Mouse (Mus musculus): ENCODE data around the gene Prok1.

Prok1 gene

DNA sequence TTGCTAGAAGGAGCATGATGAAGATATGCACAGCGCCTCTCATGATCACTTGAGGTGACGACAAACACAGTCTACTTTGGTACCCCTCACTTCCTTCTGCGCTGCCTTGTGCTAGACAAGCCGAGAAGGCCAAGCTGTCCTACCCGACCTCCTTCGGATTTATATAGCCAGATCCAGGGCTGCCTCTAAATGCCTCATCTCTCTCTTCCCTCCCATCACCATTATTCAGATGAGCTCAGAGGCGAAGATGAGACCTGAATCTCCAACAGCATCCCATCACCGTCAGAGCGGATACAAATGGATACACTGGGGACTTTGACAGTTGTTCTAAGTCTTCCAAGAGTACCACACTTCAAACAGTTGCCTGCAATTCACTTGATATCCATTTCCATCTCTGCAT is at the start of gene Prok1:
Gene Prok1 (minus strand): TSS at position 101 of the 400 bp plus-strand sequence.
- no peak for DNase-seq (ENCODE audit: low read depth, low spot score)

- DNase-seq (ENCODE audit: low read depth, low spot score), result no peak
These were observed 47.8 kb upstream of the Prok1 start for GRCm38 (mm10) chr3:107287346-107287745.

GRCm38 (mm10) chr3:107286123-107286522 is 46.6 kb upstream of the Prok1 start:
- no peak for DNase-seq (ENCODE audit: low read depth, low spot score)

GRCm38 (mm10) chr3:107278479-107279269 is 39.2 kb upstream of the Prok1 start, which contains the start of gene Lamtor5:
Gene Lamtor5 (plus strand): TSS chr3:107278858.
- DNase-seq (ENCODE audit: low read depth, low spot score), result peak; percentile 90

GRCm38 (mm10) chr3:107276626-107277025 is 37.1 kb upstream of the Prok1 start:
- no peak for DNase-seq (ENCODE audit: low read depth, low spot score)

DNA sequence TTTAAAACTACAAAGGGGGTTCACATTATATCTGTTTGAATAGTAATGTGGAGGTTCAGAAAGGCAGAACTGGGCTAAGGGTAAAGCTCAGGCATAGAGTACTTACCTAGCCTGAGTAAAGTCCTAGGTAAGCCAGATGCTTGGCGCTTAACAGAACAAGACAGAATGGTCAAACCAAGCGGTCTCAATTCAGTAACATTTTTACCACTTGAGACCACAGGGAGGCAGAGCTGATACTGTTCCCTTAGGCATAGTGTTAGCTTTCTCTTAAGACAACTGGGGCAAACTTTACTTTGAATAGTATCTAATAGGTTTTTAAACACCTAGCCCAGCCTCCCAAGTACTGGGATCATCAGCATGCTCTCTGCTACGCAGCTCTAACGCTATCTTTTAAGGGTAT is 36.5 kb upstream of the Prok1 start:
- DNase-seq (ENCODE audit: low read depth, low spot score), result no peak

DNA sequence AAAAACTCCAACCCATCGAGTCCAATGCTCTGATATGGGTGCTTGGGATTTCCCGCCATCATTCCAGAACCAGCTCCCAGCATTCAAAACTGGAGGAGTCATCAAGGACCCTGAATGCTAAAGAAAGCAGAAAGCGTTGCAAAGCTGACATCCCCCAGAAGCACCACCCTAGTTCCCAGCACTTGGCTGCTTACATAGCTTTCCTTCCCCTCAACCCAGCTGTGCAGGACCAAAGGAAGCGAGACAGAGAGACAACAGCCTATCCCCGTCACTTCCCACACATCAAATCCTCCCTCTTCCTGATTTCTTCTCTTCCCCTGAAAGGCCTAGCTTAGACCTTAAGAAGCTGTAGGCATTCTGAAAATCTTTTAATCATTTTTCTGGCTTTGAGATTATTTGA is 35.8 kb upstream of the Prok1 start:
- no peak for DNase-seq (ENCODE audit: low read depth, low spot score)

- peak; percentile 65 for DNase-seq (ENCODE audit: low read depth, low spot score)
These were observed 34.3 kb upstream of the Prok1 start for GRCm38 (mm10) chr3:107273820-107274219.

- no peak for DNase-seq (ENCODE audit: low read depth, low spot score)
These were observed 32.9 kb upstream of the Prok1 start for GRCm38 (mm10) chr3:107272433-107272832.

DNA sequence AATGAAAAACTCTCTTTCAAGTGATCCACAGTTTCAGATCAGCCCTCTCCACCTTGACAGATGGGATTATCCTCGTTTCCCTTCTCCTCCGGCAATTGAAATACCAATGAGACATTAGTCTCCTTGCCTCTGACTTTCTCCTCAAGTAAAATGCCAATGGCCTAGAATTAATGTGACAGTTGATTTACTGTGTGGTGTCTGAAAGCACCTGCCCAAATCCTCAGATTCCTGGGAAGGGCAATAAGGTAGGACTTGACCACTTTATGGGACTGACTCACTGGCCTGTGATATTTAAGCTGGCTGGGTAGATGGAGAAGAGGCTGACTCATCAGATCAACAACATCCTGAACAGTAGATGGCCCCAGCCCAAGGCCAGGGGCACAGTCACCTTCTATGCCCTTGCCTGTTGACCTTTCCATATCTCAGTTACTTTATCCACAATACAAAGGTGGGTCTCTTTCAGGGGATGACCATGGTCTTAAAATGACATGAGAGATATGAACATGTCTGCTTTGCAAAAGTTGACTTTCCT is 27.4 kb upstream of the Prok1 start:
- DNase-seq (ENCODE audit: low read depth, low spot score), result no peak

DNA sequence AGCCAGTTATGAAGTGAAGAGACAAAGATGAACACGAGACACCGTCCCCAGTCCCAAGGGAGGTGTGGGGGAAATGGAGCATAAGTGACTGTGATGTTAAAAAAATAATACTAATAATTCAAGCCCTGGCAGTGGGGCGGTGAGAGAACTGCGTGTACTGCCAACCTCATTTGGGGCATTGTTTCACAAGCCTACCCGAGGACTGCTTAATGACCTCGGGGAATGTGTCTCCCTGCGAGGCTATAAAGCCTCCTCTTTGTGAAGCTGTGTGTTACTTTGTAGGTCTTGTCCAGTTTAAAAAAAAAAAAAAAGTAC is 22.3 kb upstream of the Prok1 start:
- no peak for DNase-seq (ENCODE audit: low read depth, low spot score)

GRCm38 (mm10) chr3:107260956-107261850 is 21.7 kb upstream of the Prok1 start:
- no peak for DNase-seq (ENCODE audit: low read depth, low spot score)

GRCm38 (mm10) chr3:107257924-107258323 is 18.4 kb upstream of the Prok1 start:
- no peak for DNase-seq (ENCODE audit: low read depth, low spot score)

GRCm38 (mm10) chr3:107256724-107257123 is 17.2 kb upstream of the Prok1 start:
- no peak for DNase-seq (ENCODE audit: low read depth, low spot score)

GRCm38 (mm10) chr3:107255992-107256391 is 16.5 kb upstream of the Prok1 start:
- no peak for DNase-seq (ENCODE audit: low read depth, low spot score)

- no peak for DNase-seq (ENCODE audit: low read depth, low spot score)
These were observed 14.4 kb upstream of the Prok1 start for GRCm38 (mm10) chr3:107253925-107254324.

GRCm38 (mm10) chr3:107252035-107252434 is 12.5 kb upstream of the Prok1 start:
- no peak for DNase-seq (ENCODE audit: low read depth, low spot score)

- no peak for DNase-seq (ENCODE audit: low read depth, low spot score)
These were observed 10.8 kb upstream of the Prok1 start for GRCm38 (mm10) chr3:107250320-107250719.

DNA sequence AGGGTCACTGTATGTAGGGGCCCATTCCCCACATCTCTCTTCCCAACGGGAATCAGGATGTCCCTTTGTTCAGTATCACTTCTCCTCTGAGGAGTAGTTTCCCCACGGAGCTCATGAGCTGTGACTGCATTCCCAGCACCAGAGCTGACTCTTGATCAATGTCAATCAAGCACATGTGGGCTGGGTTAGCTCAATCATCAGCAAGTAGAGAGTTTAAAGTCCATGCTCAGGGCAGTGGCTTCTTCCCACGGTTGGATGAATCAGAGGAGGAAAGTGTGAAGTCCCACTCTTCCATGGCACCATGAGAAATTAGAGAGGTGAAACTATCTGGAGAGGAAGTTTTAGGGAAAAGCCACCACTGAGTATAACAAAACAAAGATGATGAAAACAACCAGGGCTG is 9.5 kb upstream of the Prok1 start:
- no peak for DNase-seq (ENCODE audit: low read depth, low spot score)

GRCm38 (mm10) chr3:107246876-107247275 is 7.4 kb upstream of the Prok1 start:
- DNase-seq (ENCODE audit: low read depth, low spot score), result no peak

DNA sequence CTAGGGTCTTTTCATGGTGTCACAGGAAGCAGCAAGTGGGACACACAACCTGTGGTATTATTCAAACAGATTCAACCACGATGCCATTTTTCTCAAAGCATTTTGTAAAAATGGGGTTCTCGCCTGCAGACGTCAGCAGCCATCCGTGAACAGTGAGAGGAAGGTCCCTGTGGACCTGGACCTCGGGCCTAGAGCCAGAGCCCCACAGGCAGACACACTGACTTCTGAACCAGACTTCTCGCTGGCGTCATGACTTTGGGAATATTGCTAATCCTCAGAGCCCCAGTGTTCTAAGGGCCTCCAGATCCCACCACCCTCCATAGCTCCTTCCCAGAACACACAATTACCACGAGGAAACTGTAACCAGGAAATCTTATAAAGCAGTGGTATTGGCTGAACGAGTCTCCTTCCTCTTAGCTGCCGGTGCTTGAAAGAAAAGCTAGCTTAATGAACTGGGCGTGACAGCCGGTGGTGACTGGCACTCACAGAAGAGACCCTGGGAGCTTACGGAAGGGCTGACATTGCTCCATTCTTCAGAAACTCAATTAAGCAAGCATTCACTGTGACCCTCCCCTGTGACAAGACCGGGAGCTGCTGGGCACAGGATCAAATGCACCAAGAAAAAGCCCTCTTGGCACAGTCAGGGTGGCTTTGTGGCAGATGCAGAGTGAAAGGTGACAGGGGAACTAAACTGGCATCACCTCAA is 2.0 kb upstream of the Prok1 start:
- no peak for DNase-seq (ENCODE audit: low read depth, low spot score)

- DNase-seq (ENCODE audit: low read depth, low spot score), result no peak
These were observed 981 bp downstream of the Prok1 start for GRCm38 (mm10) chr3:107238471-107238980.

All from CD4-positive helper T cell, adult 2 months (primary cell).